ENCODE assay signal across 24 mouse cellular contexts in genomic region chr16:89928611-89929010, GRCm38 (mm10).
"Had no signal": no experiment of that assay in that cellular context is flagged by ENCODE, and none has a peak within 500 bp of the region (broad histone marks: within the 10 kb centered on the region; RNA-seq: fewer than 3 reads in every experiment).

No protein-coding gene starts in this region.

- H3K4me3 ChIP-seq: gastrocnemius, adult 2 months; heart, embryonic 10.5 days; heart, embryonic 12.5 days; hindbrain, embryonic 10.5 days; hindbrain, embryonic 12.5 days; intestine, embryonic 15.5 days; left cerebral cortex, adult 2 months; limb, embryonic 10.5 days; limb, embryonic 12.5 days; liver, embryonic 13.5 days; liver, embryonic 15.5 days had no signal

- DNase-seq: gastrocnemius, adult 2 months; gastrocnemius, postnatal 10 days; gastrocnemius, postnatal 25 days; heart, adult 18-20 months; heart, postnatal 10 days; heart, postnatal 4 days; kidney, adult 18-20 months; kidney, adult 8-10 months; kidney, postnatal 10 days; kidney, postnatal 25 days; kidney, postnatal 4 days; liver; liver, embryonic 13.5 days; liver, postnatal 0 days had no signal

- H3K27ac ChIP-seq: gastrocnemius, adult 2 months; heart, embryonic 10.5 days; hindbrain, embryonic 10.5 days; hindbrain, embryonic 12.5 days; hindbrain, embryonic 14.5 days; intestine, embryonic 15.5 days; left cerebral cortex, adult 2 months; limb, embryonic 10.5 days; limb, embryonic 12.5 days; liver, embryonic 13.5 days; liver, embryonic 15.5 days had no signal
